Mouse (Mus musculus) brain, adult 2 months (tissue): Measurements from ENCODE around the gene Galt.
A peak's percentile ranks its signal among the peaks of the same experiment; 100 is the strongest.
"Not testable (repeated sequence)": the region's sequence is repeated elsewhere in the genome, so short reads cannot be mapped to it uniquely, and the experiment has no call there.

Experiments
- DNase-seq: peaks from one replicate; pipeline ENCODE4 v3.0.0; 2011; ENCODE audit warnings: low read depth, low spot score

Galt gene

GRCm38 (mm10) chr4:41774506-41774905 is 19.5 kb downstream of the Galt start:
- peak; percentile 6 for DNase-seq

GRCm38 (mm10) chr4:41775840-41776239 is 20.8 kb downstream of the Galt start:
- DNase-seq: not testable (repeated sequence)

GRCm38 (mm10) chr4:41781271-41781670 is 26.2 kb downstream of the Galt start:
- not testable (repeated sequence) for DNase-seq

DNA sequence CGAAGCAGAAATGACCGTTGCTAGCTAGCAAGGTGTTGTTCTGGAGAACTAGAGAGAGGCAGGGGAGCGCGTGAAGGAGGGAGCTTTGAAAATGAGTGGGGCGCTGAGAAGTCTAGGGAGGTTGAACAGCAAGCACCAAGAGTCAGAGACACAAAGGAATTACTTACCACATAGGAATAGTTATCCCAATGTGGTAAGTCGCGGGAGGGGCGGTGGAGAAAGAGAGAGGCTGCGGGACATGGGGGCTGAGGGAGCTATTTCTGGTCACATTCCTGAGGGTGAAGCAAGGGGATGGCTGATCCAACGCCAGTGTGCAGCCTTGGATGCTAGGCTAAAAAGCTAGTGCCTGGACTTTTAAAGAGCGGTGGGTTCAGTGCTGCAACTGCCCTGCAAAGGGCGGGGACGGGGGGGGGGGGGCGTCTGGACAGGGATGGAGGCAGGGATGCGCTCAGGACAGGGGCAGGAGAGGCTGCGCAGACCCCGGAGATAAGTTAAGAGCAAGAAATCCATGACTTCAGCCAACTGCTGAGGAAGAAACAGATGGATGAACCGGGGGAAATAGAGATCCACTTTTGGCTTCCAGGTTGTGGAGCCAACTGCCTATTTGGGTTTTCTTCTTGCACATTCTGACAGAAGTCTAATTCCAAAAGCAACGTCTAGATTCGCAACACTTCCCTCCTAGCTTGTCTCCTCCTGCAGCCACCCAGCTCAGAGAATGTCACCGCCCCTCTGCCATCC is 26.9 kb downstream of the Galt start:
- peak; percentile 68 for DNase-seq

GRCm38 (mm10) chr4:41782711-41783110 is 27.7 kb downstream of the Galt start:
- DNase-seq: not testable (repeated sequence)

- peak; percentile 17 for DNase-seq
These were observed 28.2 kb downstream of the Galt start for GRCm38 (mm10) chr4:41783197-41783596.
